Mouse (Mus musculus): Measurements from ENCODE around the gene Axin2. TPM values are rescaled to one million over a fixed set of nuclear protein-coding genes. Genes with fewer than 3 reads are reported as not detected.

Gene Axin2
- polyA plus RNA-seq, 1 experiment from 2014 or later, result 11.7 TPM

- Histone ChIP-seq H3K27ac (no peak overlapping the region), H3K4me1 (replicated peaks; ENCODE audit: control insufficient read depth, insufficient read depth, low read length) (peaks cover 4% of the 10 kb centered on the region; the same call in 1 of the 2 replicates), H3K9ac (no peak overlapping the region), H3K36me3 (replicated peaks; ENCODE audit: control insufficient read depth, insufficient read depth) (no peaks in the 10 kb centered on the region), H3K4me2 (replicated peaks) (no peak overlapping the region), H3K27me3 (ENCODE audit: control insufficient read depth, insufficient read depth, low read length) (no peaks in the 10 kb centered on the region), H3K9me3 (ENCODE audit: control insufficient read depth, low read length) (no peaks in the 10 kb centered on the region), H3K4me3 (replicated peaks; ENCODE audit: low read length) (no peak overlapping the region)
- DNase-seq (ENCODE audit: low spot score), result no peak
- ATAC-seq (ENCODE audit: low FRiP score), result no peak
- WGBS, result 80% methylated on average over 6 of the region's 6 CpGs
Observed at GRCm38 (mm10) chr11:108898483-108898882, 21.7 kb upstream of the Axin2 start.

DNA sequence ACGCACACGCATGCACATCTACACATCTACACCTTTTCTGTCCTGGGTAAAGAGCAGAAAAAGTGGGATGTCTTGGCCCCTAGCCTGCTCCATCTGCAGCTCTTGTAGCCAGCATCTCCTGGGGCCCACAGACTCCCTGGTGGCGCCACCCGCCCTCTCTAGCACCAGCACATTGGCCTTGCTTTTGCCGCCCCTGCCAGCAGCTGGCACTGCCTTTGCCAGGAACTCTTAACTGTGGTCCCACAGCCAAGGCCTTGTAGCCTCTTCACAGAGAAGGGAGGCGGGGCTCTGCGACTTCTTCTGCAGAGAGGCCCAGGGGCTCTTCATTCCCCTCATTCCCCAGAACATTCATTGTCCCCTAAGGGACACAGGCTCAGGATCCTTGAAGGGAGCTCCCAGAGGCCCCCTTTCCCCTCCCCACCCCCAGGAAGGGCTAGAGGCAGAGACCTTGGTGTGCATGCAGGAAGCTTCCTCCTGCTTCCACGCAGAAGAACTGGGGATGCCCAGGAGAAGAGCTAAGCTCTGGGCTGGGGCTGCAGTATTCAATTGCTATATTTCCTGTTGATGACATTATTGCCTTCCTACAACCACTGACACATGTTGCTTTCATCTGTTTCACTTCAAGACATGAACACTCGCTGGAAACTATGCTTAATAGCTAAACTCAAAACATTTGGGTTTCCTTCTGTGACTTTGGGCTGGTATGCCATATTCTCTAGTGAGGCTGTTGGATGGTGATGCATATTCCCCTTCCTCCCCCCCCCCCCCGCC is 19.2 kb upstream of the Axin2 start:
- ATAC-seq (ENCODE audit: low FRiP score) (no peak), DNase-seq (ENCODE audit: low spot score) (no peak)
- WGBS, result 82% methylated on average over 9 of the region's 10 CpGs
- no peaks in the 10 kb centered on the region for H3K36me3 ChIP-seq (replicated peaks; ENCODE audit: control insufficient read depth, insufficient read depth)
- H3K4me3 ChIP-seq (replicated peaks; ENCODE audit: low read length), result no peak overlapping the region
- no peak overlapping the region for H3K9ac ChIP-seq
- peaks cover 4% of the 10 kb centered on the region; the same call in 1 of the 2 replicates for H3K4me1 ChIP-seq (replicated peaks; ENCODE audit: control insufficient read depth, insufficient read depth, low read length)
- no peak overlapping the region for H3K4me2 ChIP-seq (replicated peaks)
- H3K27me3 ChIP-seq (ENCODE audit: control insufficient read depth, insufficient read depth, low read length), result no peaks in the 10 kb centered on the region
- H3K9me3 ChIP-seq (ENCODE audit: control insufficient read depth, low read length), result no peaks in the 10 kb centered on the region
- no peak overlapping the region for H3K27ac ChIP-seq

GRCm38 (mm10) chr11:108901670-108902069 is 18.5 kb upstream of the Axin2 start:
- ATAC-seq (ENCODE audit: low FRiP score) (no peak), DNase-seq (ENCODE audit: low spot score) (no peak)
- Histone ChIP-seq H3K4me2 (replicated peaks) (no peak overlapping the region), H3K4me3 (replicated peaks; ENCODE audit: low read length) (no peak overlapping the region), H3K27ac (no peak overlapping the region), H3K27me3 (ENCODE audit: control insufficient read depth, insufficient read depth, low read length) (no peaks in the 10 kb centered on the region), H3K4me1 (replicated peaks; ENCODE audit: control insufficient read depth, insufficient read depth, low read length) (peaks cover 4% of the 10 kb centered on the region; the same call in 1 of the 2 replicates), H3K9me3 (ENCODE audit: control insufficient read depth, low read length) (no peaks in the 10 kb centered on the region), H3K36me3 (replicated peaks; ENCODE audit: control insufficient read depth, insufficient read depth) (no peaks in the 10 kb centered on the region), H3K9ac (no peak overlapping the region)
- 74% methylated on average over 7 of the region's 7 CpGs for WGBS

DNA sequence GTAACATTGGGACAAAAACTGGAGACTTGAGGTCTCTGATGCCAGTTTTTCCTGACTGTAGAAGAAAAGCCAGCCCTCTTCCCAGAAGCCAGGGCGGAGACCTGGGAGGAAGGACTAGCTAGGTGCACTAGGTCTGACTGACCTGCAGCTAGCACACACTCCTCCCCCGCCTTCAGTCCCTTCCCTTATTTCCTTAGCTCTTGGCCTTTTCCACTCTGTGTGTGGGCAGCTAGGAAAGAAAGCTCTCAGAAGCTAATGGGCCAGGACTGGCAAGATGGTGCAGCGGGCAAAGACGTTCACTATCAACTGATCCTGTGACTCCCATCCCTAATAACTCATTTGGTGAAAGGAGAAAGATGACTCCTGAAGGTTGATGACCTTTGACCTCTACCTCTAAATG is 17.8 kb upstream of the Axin2 start:
- H3K4me2 ChIP-seq (replicated peaks), result no peak overlapping the region
- no peaks in the 10 kb centered on the region for H3K9me3 ChIP-seq (ENCODE audit: control insufficient read depth, low read length)
- 83% methylated on average over 4 of the region's 4 CpGs for WGBS
- H3K36me3 ChIP-seq (replicated peaks; ENCODE audit: control insufficient read depth, insufficient read depth), result no peaks in the 10 kb centered on the region
- no peak overlapping the region for H3K4me3 ChIP-seq (replicated peaks; ENCODE audit: low read length)
- H3K27me3 ChIP-seq (ENCODE audit: control insufficient read depth, insufficient read depth, low read length), result no peaks in the 10 kb centered on the region
- DNase-seq (ENCODE audit: low spot score) (no peak), ATAC-seq (ENCODE audit: low FRiP score) (no peak)
- H3K27ac ChIP-seq, result no peak overlapping the region
- no peak overlapping the region for H3K9ac ChIP-seq
- H3K4me1 ChIP-seq (replicated peaks; ENCODE audit: control insufficient read depth, insufficient read depth, low read length), result peaks cover 4% of the 10 kb centered on the region; the same call in 1 of the 2 replicates

DNA sequence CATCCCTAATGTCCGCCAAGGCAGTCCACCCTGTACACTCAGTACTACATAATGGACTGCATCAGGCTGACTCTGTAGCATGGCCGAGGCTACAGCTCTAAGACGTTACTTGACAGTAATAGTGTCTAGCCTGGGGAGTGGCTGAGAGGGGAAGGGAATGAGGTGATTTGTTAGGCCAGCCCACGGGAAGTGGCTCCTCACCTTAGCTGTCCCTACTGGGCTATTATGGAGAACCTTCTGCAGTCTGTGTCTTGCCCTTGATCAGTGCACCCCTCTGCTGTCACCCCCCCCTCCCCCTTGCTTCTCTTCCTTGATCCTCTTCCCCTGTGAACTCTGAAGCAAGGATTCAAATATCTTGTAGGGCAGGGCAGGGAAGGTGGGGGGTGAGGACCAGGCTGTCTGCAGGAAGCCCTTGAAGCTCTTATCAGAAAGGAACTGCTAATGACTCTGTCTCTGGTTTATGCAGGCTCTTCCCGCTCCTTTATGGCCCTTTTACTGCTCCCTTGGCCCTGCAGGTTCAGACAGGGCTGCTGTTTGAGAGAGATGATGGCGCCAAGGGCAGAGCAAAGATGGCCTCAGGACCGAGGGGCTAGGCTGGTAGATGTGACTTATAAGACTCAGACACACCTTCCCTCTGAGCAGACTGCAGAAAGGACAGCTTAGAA is 13.4 kb upstream of the Axin2 start:
- Histone ChIP-seq H3K4me3 (replicated peaks; ENCODE audit: low read length) (no peak overlapping the region), H3K9ac (no peak overlapping the region), H3K27me3 (ENCODE audit: control insufficient read depth, insufficient read depth, low read length) (peaks cover 14% of the 10 kb centered on the region; the same call in 1 of the 2 replicates), H3K4me1 (replicated peaks; ENCODE audit: control insufficient read depth, insufficient read depth, low read length) (no peaks in the 10 kb centered on the region), H3K36me3 (replicated peaks; ENCODE audit: control insufficient read depth, insufficient read depth) (no peaks in the 10 kb centered on the region), H3K9me3 (ENCODE audit: control insufficient read depth, low read length) (no peaks in the 10 kb centered on the region), H3K27ac (no peak overlapping the region), H3K4me2 (replicated peaks) (no peak overlapping the region)
- DNase-seq (ENCODE audit: low spot score) (no peak), ATAC-seq (ENCODE audit: low FRiP score) (no peak)
- 79% methylated on average over 7 of the region's 7 CpGs for WGBS

GRCm38 (mm10) chr11:108909396-108910195 is 10.6 kb upstream of the Axin2 start:
- no peak for DNase-seq (ENCODE audit: low spot score)
- 12% methylated on average over 24 of the region's 24 CpGs for WGBS
- Histone ChIP-seq H3K4me2 (replicated peaks) (peak overlapping the region; percentile 14; the same call in 1 of the 2 replicates), H3K27ac (no peak overlapping the region), H3K9ac (no peak overlapping the region), H3K27me3 (ENCODE audit: control insufficient read depth, insufficient read depth, low read length) (peaks cover 14% of the 10 kb centered on the region; the same call in 1 of the 2 replicates), H3K4me3 (replicated peaks; ENCODE audit: low read length) (no peak overlapping the region), H3K36me3 (replicated peaks; ENCODE audit: control insufficient read depth, insufficient read depth) (no peaks in the 10 kb centered on the region), H3K9me3 (ENCODE audit: control insufficient read depth, low read length) (no peaks in the 10 kb centered on the region), H3K4me1 (replicated peaks; ENCODE audit: control insufficient read depth, insufficient read depth, low read length) (no peaks in the 10 kb centered on the region)
- ATAC-seq (ENCODE audit: low FRiP score), result no peak

GRCm38 (mm10) chr11:108910328-108910886 is 9.7 kb upstream of the Axin2 start:
- Histone ChIP-seq H3K36me3 (replicated peaks; ENCODE audit: control insufficient read depth, insufficient read depth) (no peaks in the 10 kb centered on the region), H3K4me2 (replicated peaks) (peak overlapping the region; percentile 14; the same call in 1 of the 2 replicates), H3K4me1 (replicated peaks; ENCODE audit: control insufficient read depth, insufficient read depth, low read length) (no peaks in the 10 kb centered on the region), H3K9me3 (ENCODE audit: control insufficient read depth, low read length) (no peaks in the 10 kb centered on the region), H3K9ac (no peak overlapping the region), H3K27ac (no peak overlapping the region), H3K27me3 (ENCODE audit: control insufficient read depth, insufficient read depth, low read length) (peaks cover 14% of the 10 kb centered on the region; the same call in 1 of the 2 replicates), H3K4me3 (replicated peaks; ENCODE audit: low read length) (no peak overlapping the region)
- no peak for ATAC-seq (ENCODE audit: low FRiP score)
- DNase-seq (ENCODE audit: low spot score), result no peak
- WGBS, result 11% methylated on average over 14 of the region's 14 CpGs

DNA sequence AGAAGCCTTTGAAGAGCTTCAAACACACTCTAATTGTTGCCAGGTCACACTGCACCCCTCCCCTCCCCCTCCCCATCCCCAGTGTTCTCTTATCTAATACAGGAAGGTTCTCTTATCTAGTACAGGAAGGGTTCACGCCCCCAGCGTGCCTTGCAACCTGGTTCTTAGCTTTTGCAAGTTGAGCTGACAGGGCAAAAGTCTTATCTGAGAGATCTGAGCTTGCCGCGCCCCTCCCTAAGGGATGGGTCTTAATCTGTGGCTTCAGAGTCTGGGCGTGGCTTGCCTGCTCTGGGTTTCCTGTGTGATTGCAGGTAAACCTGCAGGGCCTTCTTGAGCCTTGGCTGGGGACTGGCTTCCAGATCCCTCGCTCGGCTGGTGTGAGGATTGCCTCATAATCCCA is 9.2 kb upstream of the Axin2 start:
- Histone ChIP-seq H3K4me1 (replicated peaks; ENCODE audit: control insufficient read depth, insufficient read depth, low read length) (no peaks in the 10 kb centered on the region), H3K9ac (no peak overlapping the region), H3K27me3 (ENCODE audit: control insufficient read depth, insufficient read depth, low read length) (peaks cover 14% of the 10 kb centered on the region; the same call in 1 of the 2 replicates), H3K9me3 (ENCODE audit: control insufficient read depth, low read length) (no peaks in the 10 kb centered on the region), H3K4me2 (replicated peaks) (no peak overlapping the region), H3K27ac (no peak overlapping the region), H3K4me3 (replicated peaks; ENCODE audit: low read length) (no peak overlapping the region), H3K36me3 (replicated peaks; ENCODE audit: control insufficient read depth, insufficient read depth) (no peaks in the 10 kb centered on the region)
- WGBS, result 37% methylated on average over 7 of the region's 7 CpGs
- ATAC-seq (ENCODE audit: low FRiP score) (no peak), DNase-seq (ENCODE audit: low spot score) (no peak)

DNA sequence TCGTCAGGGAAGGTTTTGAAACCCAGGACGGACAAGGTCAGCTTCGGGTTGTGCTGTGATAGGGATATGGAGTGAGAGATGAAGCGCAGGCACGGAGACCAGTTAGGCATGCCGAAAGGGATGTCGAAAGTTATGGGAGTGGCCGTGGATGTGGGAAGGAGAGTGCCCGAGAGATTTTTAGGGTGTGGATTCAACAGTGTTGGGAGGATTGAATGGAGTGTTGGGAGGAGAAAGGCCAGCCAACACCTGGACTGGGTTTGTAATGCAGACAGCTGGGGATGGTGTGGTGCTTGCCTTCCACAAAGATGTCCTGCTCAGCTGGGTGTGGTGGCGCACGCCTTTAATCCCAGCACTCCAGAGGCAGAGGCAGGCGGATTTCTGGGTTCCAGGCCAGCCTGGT is 8.0 kb upstream of the Axin2 start:
- Histone ChIP-seq H3K27me3 (ENCODE audit: control insufficient read depth, insufficient read depth, low read length) (peaks cover 14% of the 10 kb centered on the region; the same call in 1 of the 2 replicates), H3K4me3 (replicated peaks; ENCODE audit: low read length) (no peak overlapping the region), H3K9me3 (ENCODE audit: control insufficient read depth, low read length) (no peaks in the 10 kb centered on the region), H3K36me3 (replicated peaks; ENCODE audit: control insufficient read depth, insufficient read depth) (no peaks in the 10 kb centered on the region), H3K4me1 (replicated peaks; ENCODE audit: control insufficient read depth, insufficient read depth, low read length) (peaks cover 1% of the 10 kb centered on the region; the same call in 1 of the 2 replicates), H3K4me2 (replicated peaks) (no peak overlapping the region), H3K9ac (no peak overlapping the region), H3K27ac (no peak overlapping the region)
- ATAC-seq (ENCODE audit: low FRiP score), result no peak
- 94% methylated on average over 12 of the region's 12 CpGs for WGBS
- no peak for DNase-seq (ENCODE audit: low spot score)
